Mouse (Mus musculus) embryonic stem cell, embryonic (primary cell): ENCODE data around the gene Fxyd2.

ENCODE experiments used
- CTCF ChIA-PET, 4 experiments: fragments of 300-600 bp in 2 of 4; fragments of 350-600 bp in 2 of 4; sonication (Branson Sonifier 250); formaldehyde crosslinking; loops; one replicate each; lab custom pipeline; 2022; ENCODE audit warnings: inconsistent platforms in 2 of 4; lab: Charles Lee
- POLR2A ChIA-PET, 4 experiments: fragments of 300-600 bp in 2 of 4; fragments of 350-600 bp in 2 of 4; sonication (Branson Sonifier 250); formaldehyde crosslinking; loops; one replicate each; lab custom pipeline; 2022; ENCODE audit warnings: antibody characterized with exemption in 4 of 4, inconsistent platforms in 1 of 4; lab: Charles Lee

The Fxyd2 gene

DNA sequence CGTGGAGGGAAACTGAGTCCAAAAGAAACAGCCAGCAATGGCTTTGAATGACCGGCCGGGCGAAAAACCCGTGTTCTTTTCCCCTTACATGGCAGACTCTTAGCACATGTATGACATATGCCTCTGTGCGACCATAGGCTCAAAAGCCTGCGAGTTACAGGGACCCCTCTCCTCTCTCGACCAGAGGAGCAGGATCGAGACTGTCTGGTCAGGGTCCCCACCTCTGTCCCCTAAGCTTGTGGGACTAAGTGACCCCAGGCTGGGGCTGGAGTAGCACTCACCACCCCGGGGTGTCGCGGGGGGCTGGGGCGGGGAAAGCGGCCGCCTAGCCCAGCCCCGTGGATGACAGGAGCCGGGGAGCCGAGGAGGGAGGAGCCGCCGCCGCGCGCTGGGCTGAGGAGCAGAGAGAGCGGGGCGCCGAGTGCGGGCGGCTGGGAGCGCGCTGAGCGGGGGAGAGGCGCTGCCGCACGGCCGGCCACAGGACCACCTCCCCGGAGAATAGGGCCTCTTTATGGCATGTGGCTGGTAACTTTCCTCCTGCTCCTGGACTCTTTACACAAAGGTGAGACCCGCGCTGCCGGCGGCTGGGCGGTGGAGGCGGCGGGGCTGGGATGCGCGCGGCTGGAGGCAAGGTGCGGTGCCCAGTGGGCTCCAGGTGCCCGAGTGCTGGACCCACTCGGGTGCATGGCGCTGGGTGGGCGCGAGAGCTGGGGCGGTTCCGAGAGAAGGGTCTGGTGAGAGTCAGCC is 30.7 kb downstream of the Fxyd2 start:
- POLR2A ChIA-PET: interaction anchor here in 3 of 4 experiments (0.5 to 1.4 kb wide), 6 partner anchors 9 to 308 kb away, joined by 3 to 6 read pairs (median 3); no protein-coding TSS in a partner anchor
- CTCF ChIA-PET: interaction anchor here in 3 of 4 experiments (1.0 to 2.6 kb wide), 5 partner anchors 9 to 17 kb away, joined by 4 to 12 read pairs (median 8); no protein-coding TSS in a partner anchor

DNA sequence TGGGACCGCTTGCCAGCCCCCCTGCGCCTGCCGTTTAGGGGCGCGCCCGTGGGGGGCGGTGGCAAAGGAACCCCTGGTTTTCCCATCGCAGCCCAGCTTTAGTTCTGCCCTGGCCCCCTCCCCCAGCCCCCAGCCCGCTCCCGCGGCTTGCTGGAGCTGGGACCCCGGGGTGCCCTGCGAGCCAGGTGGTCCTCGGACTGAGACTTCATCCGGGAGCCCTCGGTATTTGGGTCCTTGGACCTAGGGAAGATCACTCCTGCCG is 31.2 kb downstream of the Fxyd2 start:
- POLR2A ChIA-PET: interaction anchor here in 3 of 4 experiments (0.6 to 1.4 kb wide), 6 partner anchors 9 to 309 kb away, joined by 3 to 6 read pairs (median 3); no protein-coding TSS in a partner anchor

DNA sequence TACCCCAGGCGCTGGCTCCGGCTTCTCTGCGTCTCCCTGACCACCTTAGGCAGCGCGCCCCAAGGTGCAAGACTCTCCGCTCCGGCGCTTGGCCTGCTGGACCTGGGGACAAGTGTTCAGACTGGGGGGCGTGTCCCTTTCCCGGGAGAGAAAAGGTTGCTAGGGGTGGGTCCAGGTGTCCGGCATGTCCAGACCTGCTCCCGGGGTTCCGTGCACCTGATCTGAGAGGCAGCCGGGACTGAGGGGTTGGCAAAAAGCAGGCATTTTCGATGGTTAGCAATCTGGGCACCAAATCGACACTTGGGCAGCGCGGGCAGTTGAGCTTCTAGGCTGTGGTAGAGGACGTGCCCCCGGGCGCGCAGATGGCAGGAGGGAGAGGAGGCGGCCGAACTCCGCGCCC is 31.7 kb downstream of the Fxyd2 start:
- POLR2A ChIA-PET: interaction anchor here in 2 of 4 experiments (0.7 to 1.4 kb wide), 7 partner anchors 10 to 82 kb away, joined by 3 to 6 read pairs (median 3); no protein-coding TSS in a partner anchor
- CTCF ChIA-PET: interaction anchor here in 2 of 4 experiments (0.6 to 2.6 kb wide), 3 partner anchors 10 to 407 kb away, joined by 3 to 12 read pairs (median 8); no protein-coding TSS in a partner anchor

More for the DNA sequence above, 31.2 kb downstream of the Fxyd2 start:
- CTCF ChIA-PET: interaction anchor here in 2 of 4 experiments (2.0 to 2.6 kb wide), 3 partner anchors 9 to 18 kb away, joined by 8 to 12 read pairs (median 8); no protein-coding TSS in a partner anchor

DNA sequence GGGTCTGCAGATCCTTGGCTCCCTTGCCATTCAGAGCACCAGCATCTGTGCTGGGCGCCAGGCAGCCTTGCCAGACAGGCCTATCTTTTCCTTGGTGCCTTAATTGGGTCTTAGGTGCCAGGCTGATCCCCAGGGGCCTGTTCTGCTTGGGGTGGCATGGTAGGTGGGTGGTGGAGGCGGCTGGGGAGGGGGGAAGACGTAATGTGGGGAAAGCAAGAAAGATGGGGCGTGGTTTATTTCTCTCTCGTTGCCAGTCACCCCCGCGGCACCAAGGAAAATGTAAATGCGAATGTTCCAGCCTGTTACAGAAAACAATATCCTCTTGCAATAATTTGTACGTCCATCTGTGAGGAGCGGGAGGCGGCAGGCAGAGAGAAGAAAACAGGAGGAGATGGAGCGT is 33.2 kb downstream of the Fxyd2 start:
- CTCF ChIA-PET: interaction anchor here in 3 of 4 experiments (0.7 to 2.1 kb wide), 4 partner anchors 17 to 1164 kb away, joined by 3 to 12 read pairs (median 4); no protein-coding TSS in a partner anchor
- POLR2A ChIA-PET: interaction anchor here in 3 of 4 experiments (0.6 to 1.3 kb wide), 6 partner anchors 9 to 522 kb away, joined by 3 to 4 read pairs (median 3); partner anchors contain the start of gene Sidt2 (in 1 of the 3)

DNA sequence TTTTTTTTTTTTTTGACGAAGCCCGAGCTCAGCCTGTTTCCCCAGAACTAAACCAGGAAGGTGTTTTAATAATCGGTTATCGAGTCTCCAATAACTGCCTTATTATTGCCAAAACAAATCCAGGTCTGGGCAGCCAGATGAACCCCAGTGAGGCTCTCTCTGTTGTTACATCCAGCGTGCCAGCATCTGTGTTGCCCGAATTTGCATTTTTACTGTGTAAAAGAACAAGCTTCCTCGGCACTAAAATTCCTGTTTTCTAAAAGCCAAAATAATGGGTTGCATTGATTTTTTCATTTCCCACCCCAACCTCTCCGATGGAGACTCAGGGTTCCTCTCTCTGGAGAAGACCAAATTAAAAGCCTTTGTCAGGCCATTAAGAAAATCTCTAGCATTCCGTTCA is 33.6 kb downstream of the Fxyd2 start:
- CTCF ChIA-PET: interaction anchor here in 3 of 4 experiments (0.6 to 0.8 kb wide), 3 partner anchors 17 to 1164 kb away, joined by 3 to 4 read pairs (median 3); no protein-coding TSS in a partner anchor
- POLR2A ChIA-PET: interaction anchor here in 2 of 4 experiments (0.7 to 1.2 kb wide), 2 partner anchors 8 to 11 kb away, joined by 3 to 7 read pairs; no protein-coding TSS in a partner anchor

DNA sequence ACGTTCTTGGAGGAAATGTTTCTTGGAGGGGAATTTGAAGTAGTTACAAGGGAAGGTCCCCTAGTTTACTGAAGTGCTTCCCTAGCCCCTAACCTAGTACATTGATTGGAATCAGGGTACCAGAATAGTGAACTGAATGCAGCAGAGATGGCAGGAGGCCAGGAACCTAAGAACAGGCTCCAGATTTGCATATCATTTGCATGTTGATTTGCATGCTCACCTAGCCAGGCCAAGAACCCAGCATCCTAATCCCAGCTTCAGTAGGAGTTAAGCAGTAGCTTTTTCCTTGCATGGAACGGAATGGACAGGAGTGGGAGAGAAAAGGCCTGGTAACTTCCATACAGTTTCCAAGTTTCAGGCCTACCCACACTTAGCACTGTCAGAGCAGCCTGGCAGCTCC is 34.7 kb downstream of the Fxyd2 start:
- CTCF ChIA-PET: interaction anchor here in 3 of 4 experiments (0.6 to 1.5 kb wide), 4 partner anchors 22 to 320 kb away, joined by 3 to 6 read pairs (median 4); no protein-coding TSS in a partner anchor
- POLR2A ChIA-PET: interaction anchor here in 2 of 4 experiments (0.6 to 1.2 kb wide), 2 partner anchors 68 to 552 kb away, joined by 4 to 5 read pairs; no protein-coding TSS in a partner anchor

DNA sequence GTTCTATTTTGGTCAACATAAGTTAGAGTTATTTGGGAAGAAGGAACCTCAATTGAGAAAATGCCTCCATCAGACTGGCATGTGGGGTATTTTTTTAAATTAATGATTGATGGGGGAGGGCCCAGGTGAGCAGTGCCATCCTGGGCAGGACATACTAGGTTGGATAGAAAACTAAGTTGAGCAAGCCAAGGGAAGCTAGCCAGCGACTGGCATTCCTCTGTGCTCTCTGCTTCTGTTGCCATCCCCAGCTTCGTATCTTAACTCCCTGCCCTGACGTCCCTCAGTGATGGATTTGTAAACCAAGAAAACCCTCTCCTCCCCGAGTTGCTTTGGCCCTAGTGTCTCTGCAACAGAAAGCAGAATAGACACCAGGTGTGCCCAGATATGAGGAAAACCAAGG is 39.6 kb downstream of the Fxyd2 start:
- ChIA-PET CTCF (interaction anchor here in 1 of 4 experiments (1.0 kb wide), 1 partner anchor 151 kb away, joined by 3 read pairs; no protein-coding TSS in a partner anchor), POLR2A (interaction anchor here in 1 of 4 experiments (0.7 kb wide), 1 partner anchor 63 kb away, joined by 5 read pairs; no protein-coding TSS in a partner anchor)

DNA sequence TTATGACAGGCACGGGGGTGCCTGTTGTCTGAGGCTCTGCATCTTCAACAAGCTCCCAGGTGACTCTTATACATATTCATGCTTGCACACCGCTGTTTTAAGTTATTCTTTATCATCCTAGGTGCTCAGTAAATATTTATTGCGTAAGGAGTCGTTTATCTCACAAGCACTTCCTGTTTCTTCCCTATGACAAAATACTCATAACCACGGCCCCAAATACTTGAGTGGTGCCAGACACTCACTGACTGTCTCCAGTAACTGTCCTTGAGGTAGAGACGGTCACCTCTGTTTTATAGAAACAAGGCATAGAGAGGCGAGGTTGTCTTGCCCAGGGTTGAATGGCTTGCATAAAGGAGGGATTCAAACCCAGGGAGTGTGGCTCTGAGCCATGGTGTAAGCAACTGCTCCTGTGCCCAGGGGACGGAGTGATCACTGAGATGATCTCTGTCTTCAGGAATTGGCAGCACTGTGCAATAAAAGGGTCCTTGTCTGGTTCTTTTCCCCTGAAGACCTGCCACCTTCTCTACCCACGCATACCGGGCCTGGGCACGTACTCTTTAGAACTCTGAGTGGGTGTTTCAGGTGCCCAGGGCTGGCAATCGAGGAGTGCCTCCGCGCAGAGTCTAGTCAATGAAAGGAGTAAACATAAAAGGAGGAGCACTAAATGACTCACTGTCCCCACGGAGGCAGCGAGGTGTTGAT is 40.8 kb downstream of the Fxyd2 start:
- ChIA-PET POLR2A (interaction anchor here in 2 of 4 experiments (0.6 to 1.0 kb wide), 2 partner anchors 33 to 325 kb away, joined by 3 read pairs; no protein-coding TSS in a partner anchor), CTCF (interaction anchor here in 1 of 4 experiments (1.0 kb wide), 1 partner anchor 150 kb away, joined by 3 read pairs; no protein-coding TSS in a partner anchor)

DNA sequence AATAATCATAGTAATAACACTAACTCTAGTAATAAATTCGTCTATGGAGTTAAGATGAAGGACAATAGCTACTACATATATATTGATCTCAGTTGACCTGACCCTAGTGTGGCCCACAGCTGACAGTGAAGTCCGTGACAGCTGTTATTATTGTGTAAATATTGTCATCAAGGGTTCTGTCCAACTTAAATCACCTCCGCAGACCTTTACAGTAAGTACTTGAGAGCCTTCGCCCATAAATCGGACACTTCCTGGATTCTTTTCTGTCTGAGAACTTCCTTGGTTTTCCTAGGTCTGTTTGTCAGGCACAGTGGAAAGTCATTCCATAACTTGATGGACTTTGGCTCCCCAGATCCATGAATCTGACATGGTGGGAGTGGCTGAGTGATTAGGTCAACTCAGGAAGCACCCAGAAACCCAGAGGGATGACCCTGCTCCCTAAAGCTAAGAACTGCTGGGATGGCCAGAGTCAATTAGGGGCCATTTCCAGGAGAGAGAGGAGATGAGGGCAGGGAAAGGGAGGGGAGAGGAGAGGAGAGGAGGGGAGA is 44.9 kb downstream of the Fxyd2 start:
- ChIA-PET POLR2A (interaction anchor here in 1 of 4 experiments (0.8 to 1.4 kb wide), 2 partner anchors 71 to 78 kb away, joined by 3 read pairs; no protein-coding TSS in a partner anchor), CTCF (interaction anchor here in 2 of 4 experiments (0.6 to 0.7 kb wide), 2 partner anchors 17 to 23 kb away, joined by 3 to 4 read pairs; no protein-coding TSS in a partner anchor)

DNA sequence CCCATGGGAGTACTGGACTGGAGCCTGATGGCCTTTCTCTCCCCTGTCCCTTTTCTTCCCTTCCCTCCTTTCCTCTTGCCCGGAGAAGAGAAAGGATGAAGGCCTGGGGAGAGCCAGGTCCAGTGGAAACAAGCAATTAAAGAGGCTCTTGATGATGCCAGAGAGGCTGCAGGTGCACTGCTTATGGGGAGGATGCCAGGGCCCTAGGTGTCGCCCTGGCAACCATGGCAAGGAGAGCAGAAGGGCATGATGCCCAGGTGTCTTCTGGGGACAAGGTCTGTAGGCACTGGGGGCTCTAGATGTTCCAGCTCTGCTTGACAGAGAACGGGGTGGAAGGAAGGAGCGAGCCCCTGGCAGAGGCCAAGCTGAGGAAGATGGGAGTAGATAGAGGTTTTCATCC is 50.2 kb downstream of the Fxyd2 start:
- POLR2A ChIA-PET: interaction anchor here in 1 of 4 experiments (0.7 kb wide), 1 partner anchor 234 kb away, joined by 3 read pairs; no protein-coding TSS in a partner anchor
- CTCF ChIA-PET: interaction anchor here in 1 of 4 experiments (0.5 to 0.9 kb wide), 2 partner anchors 17 to 261 kb away, joined by 3 to 6 read pairs; no protein-coding TSS in a partner anchor

DNA sequence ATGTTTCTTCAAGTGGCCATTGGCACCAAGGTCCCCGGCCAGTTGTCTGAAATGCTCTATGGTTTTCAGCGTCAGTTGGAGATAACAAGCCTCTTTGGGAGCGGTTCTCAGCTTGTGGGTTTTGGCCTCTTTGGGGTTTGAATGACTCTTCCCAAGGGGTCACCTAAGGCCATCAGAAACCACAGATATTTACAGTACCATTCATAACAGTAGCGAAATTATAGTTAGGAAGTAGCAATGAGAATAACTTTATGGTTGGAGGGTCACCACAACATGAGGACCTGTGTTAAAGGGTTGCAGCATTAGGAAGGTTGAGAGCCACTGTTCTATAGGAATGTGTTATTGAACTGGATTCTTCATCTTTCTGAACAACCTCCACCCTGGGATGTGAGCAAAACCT is 51.9 kb downstream of the Fxyd2 start:
- ChIA-PET CTCF (no interaction called here), POLR2A (no interaction called here)

DNA sequence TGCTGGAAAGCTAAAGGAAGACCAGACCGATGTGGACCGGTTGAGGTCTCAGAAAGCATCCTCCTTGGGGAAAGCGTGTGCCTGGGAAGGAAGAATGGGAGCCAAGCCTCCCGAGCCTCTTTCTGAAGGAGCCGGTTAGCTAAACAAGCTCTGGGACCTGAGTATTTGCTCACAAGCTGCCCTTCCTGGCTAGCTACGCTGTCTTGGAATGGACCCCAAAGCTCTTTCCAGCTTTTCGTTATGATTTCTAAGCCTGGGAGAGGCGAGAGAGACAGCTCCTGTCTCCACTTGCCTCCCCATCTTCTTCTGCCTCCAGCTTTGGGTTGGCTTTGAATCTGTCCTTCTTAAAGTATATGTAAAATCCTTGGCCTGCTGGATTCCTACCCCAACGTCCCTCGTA is 54.6 kb downstream of the Fxyd2 start:
- ChIA-PET CTCF (interaction anchor here in 2 of 4 experiments (0.6 to 1.1 kb wide), 2 partner anchors 33 to 42 kb away, joined by 3 read pairs; no protein-coding TSS in a partner anchor), POLR2A (no interaction called here)

DNA sequence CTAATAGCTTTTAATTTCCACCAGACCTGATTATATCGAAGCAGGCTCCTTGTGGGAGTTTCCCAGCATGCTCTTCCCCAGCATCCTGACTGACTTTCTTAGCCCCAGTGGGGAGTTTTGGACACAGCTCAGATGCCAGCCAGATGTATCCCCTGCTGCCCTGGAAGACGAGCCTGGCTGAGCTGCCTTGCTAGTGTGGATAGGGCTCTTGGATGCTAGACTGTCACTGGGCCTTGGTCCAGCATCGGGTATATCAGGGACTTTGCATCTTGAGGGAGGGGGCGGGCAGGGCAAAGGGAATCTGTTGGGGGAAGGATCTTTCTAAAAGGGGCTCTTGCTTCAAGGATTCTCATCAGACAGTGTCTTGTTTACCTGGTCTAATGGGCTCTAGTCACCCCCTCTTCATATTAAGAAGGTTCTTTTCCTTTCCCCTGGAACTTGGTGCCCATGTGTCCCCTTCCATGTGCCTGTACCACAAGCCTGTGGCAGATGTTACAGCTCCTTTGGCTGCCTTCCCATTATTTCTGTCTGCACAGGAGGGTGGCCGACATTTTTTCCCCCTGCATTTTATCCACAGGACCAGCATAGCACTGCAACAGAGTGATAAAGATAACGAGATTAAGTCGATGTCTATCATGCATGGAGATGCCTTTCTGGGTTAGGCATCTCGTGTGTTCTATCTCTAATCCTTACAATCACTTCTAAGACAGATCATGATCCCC is 55.6 kb downstream of the Fxyd2 start:
- ChIA-PET POLR2A (no interaction called here), CTCF (interaction anchor here in 1 of 4 experiments (1.1 kb wide), 1 partner anchor 43 kb away, joined by 3 read pairs; no protein-coding TSS in a partner anchor)

DNA sequence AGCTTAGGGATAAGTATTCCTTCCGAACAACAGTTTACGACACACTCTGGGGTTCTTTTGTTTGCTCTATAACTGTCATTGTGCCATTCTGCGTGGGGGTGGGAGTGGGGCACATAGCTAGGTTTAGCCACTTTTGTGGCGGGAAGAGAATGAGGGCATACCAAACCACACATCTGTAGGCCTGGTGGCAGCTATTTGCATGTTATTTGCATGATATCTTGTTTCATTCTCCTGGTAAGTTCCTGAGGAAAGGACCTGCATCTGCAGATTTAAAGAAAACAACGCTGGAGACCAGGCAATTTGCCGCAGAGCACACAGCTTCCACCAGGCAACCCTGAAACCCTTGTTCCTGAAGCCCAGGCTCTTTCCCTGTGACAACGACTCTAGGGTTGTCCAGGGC is 57.7 kb downstream of the Fxyd2 start:
- ChIA-PET POLR2A (no interaction called here), CTCF (interaction anchor here in 1 of 4 experiments (0.6 kb wide), 1 partner anchor 1279 kb away, joined by 3 read pairs; no protein-coding TSS in a partner anchor)

DNA sequence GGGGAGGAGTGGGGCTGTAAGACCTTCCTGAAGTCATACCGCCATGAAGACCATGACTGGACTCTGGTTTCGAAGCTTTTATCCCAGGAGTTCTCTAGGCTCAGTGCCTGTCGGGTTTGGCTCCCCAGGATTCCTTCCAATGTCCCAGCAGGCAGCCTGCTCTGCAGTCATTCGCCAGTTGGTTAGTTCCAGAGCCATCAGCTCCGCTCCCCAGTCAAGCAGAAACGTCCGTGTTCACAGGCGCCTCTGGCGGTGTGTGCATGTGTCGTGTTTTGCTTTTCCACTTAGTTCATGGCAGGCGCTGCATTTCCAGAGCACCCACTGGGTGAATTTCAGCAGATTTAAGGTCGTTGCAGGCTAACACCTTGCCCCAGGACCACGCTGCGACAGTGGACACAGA is 58.9 kb downstream of the Fxyd2 start:
- POLR2A ChIA-PET: interaction anchor here in 1 of 4 experiments (1.7 kb wide), 1 partner anchor 43 kb away, joined by 3 read pairs; no protein-coding TSS in a partner anchor
- CTCF ChIA-PET: no interaction called here
